Mouse (Mus musculus): ENCODE results near the gene Chaf1a.

Gene Chaf1a

GRCm38 (mm10) chr17:56020400-56021084 lies 19.7 kb upstream of the Chaf1a start:
- DNase-seq: no peak

GRCm38 (mm10) chr17:56021161-56021910 lies 18.9 kb upstream of the Chaf1a start:
- peak in 1 of 2 experiments; percentile 38 for DNase-seq

GRCm38 (mm10) chr17:56022131-56022988 lies 17.9 kb upstream of the Chaf1a start:
- DNase-seq: no peak

- no peak for DNase-seq
Observed at GRCm38 (mm10) chr17:56022989-56023290, 17.3 kb upstream of the Chaf1a start.

- peak in 1 of 2 experiments; percentile 36 for DNase-seq
Observed at GRCm38 (mm10) chr17:56023386-56023785, 16.9 kb upstream of the Chaf1a start.

- DNase-seq: no peak
Observed at GRCm38 (mm10) chr17:56024476-56024875, 15.8 kb upstream of the Chaf1a start.

GRCm38 (mm10) chr17:56024931-56025330 lies 15.3 kb upstream of the Chaf1a start:
- DNase-seq: no peak

- DNase-seq: no peak
Observed at GRCm38 (mm10) chr17:56026303-56026702, 13.9 kb upstream of the Chaf1a start.

GRCm38 (mm10) chr17:56026881-56027280 lies 13.4 kb upstream of the Chaf1a start:
- DNase-seq: no peak

- no peak for DNase-seq
Observed at GRCm38 (mm10) chr17:56027801-56028441, 12.3 kb upstream of the Chaf1a start.

- no peak for DNase-seq
Observed at GRCm38 (mm10) chr17:56030238-56030870, 9.9 kb upstream of the Chaf1a start.

- DNase-seq: no peak
Observed at GRCm38 (mm10) chr17:56030919-56031318, 9.3 kb upstream of the Chaf1a start.

GRCm38 (mm10) chr17:56031431-56031830 lies 8.8 kb upstream of the Chaf1a start:
- no peak for DNase-seq

GRCm38 (mm10) chr17:56032127-56032733 lies 8.0 kb upstream of the Chaf1a start:
- no peak for DNase-seq

- peak; percentile 55 to 60 for DNase-seq
Observed at GRCm38 (mm10) chr17:56032831-56033230, 7.4 kb upstream of the Chaf1a start.

GRCm38 (mm10) chr17:56034040-56034725 lies 6.1 kb upstream of the Chaf1a start:
- DNase-seq: no peak

- DNase-seq: no peak
Observed at GRCm38 (mm10) chr17:56034726-56035100, 5.5 kb upstream of the Chaf1a start.

GRCm38 (mm10) chr17:56035216-56035615 lies 5.0 kb upstream of the Chaf1a start:
- DNase-seq: no peak

- DNase-seq: peak; percentile 99
Observed at GRCm38 (mm10) chr17:56036176-56036900, 3.9 kb upstream of the Chaf1a start, which contains the start of gene Sh3gl1. Sh3gl1 (minus strand) TSS chr17:56036635.

- no peak for DNase-seq
Observed at GRCm38 (mm10) chr17:56036901-56037287, 3.3 kb upstream of the Chaf1a start.
